Mouse (Mus musculus): ENCODE results near the gene Ppp3cb.

GRCm38 (mm10) chr14:20508424-20508823 lies 37.9 kb downstream of the Ppp3cb start:
- TF ChIP-seq CHD2 (IDR thresholded peaks at IDR 0.05; ENCODE audit: low read depth, low read length): no peak
- TF ChIP-seq MAFK (IDR thresholded peaks at IDR 0.05; ENCODE audit: insufficient read depth, low read depth, low read length): no peak

Data from ES-E14 (cell line).